ENCODE assay signal across 1 mouse cellular context in genomic region chr19:10948416-10948815, GRCm38 (mm10).
TF ChIP-seq lines count a peak whose summit lies in the region.

No protein-coding gene starts in this region.

TF ChIP-seq in C2C12, 6 proteins besides CTCF, POLR2A, EP300 and RAD21 (continued from another document):
- no peak for TF ChIP-seq FOSL1 (IDR thresholded peaks at IDR 0.05; ENCODE audit: insufficient read depth, low read length, poor library complexity, severe bottlenecking)
